Mouse (Mus musculus): ENCODE data around the gene Lrrc49. TPM values are rescaled to one million over a fixed set of nuclear protein-coding genes. Genes with fewer than 3 reads are reported as not detected.

Lrrc49 gene
- polyA plus RNA-seq, 1 experiment from 2014 or later = 0.79 TPM

- WGBS (ENCODE audit: insufficient replicate concordance) = 17% methylated on average over 2 of the region's 2 CpGs
- H3K27ac ChIP-seq (ENCODE audit: low read length) = no peak overlapping the region
- H3K4me2 ChIP-seq (ENCODE audit: low read depth, low read length) = no peak overlapping the region
- no peak for ATAC-seq (ENCODE audit: low read depth)
- no peaks in the 10 kb centered on the region for H3K27me3 ChIP-seq (ENCODE audit: control insufficient read depth, insufficient read depth, low read depth, low read length)
- no peak overlapping the region for H3K4me3 ChIP-seq (ENCODE audit: low read depth, low read length)
- H3K9me3 ChIP-seq (replicated peaks; ENCODE audit: control insufficient read depth, low read length) = no peaks in the 10 kb centered on the region
- H3K9ac ChIP-seq (ENCODE audit: low read depth, low read length) = no peak overlapping the region
- no peaks in the 10 kb centered on the region for H3K4me1 ChIP-seq (ENCODE audit: control insufficient read depth, low read depth, low read length)
- H3K36me3 ChIP-seq (ENCODE audit: control insufficient read depth, insufficient read depth) = no peaks in the 10 kb centered on the region
Measured at GRCm38 (mm10) chr9:60599489-60599888, 88.5 kb downstream of the Lrrc49 start.

- Histone ChIP-seq H3K27ac (ENCODE audit: low read length) (no peak overlapping the region), H3K4me2 (ENCODE audit: low read depth, low read length) (no peak overlapping the region)
- 48% methylated on average over 7 of the region's 7 CpGs for WGBS (ENCODE audit: insufficient replicate concordance)
Measured at GRCm38 (mm10) chr9:60595406-60595805, 92.6 kb downstream of the Lrrc49 start.

GRCm38 (mm10) chr9:60592974-60593373, 95.0 kb downstream of the Lrrc49 start:
- WGBS (ENCODE audit: insufficient replicate concordance) = 64% methylated on average over 6 of the region's 6 CpGs
- Histone ChIP-seq H3K9ac (ENCODE audit: low read depth, low read length) (no peak overlapping the region), H3K4me3 (ENCODE audit: low read depth, low read length) (no peak overlapping the region), H3K4me2 (ENCODE audit: low read depth, low read length) (no peak overlapping the region), H3K9me3 (replicated peaks; ENCODE audit: control insufficient read depth, low read length) (no peaks in the 10 kb centered on the region), H3K27ac (ENCODE audit: low read length) (no peak overlapping the region), H3K36me3 (ENCODE audit: control insufficient read depth, insufficient read depth) (no peaks in the 10 kb centered on the region), H3K4me1 (ENCODE audit: control insufficient read depth, low read depth, low read length) (no peaks in the 10 kb centered on the region), H3K27me3 (ENCODE audit: control insufficient read depth, insufficient read depth, low read depth, low read length) (no peaks in the 10 kb centered on the region)
- ATAC-seq (ENCODE audit: low read depth) = no peak

More at GRCm38 (mm10) chr9:60595406-60595805, 92.6 kb downstream of the Lrrc49 start:
- H3K9me3 ChIP-seq (replicated peaks; ENCODE audit: control insufficient read depth, low read length) = no peaks in the 10 kb centered on the region
- H3K36me3 ChIP-seq (ENCODE audit: control insufficient read depth, insufficient read depth) = no peaks in the 10 kb centered on the region
- no peak for ATAC-seq (ENCODE audit: low read depth)
- no peak overlapping the region for H3K4me3 ChIP-seq (ENCODE audit: low read depth, low read length)
- H3K4me1 ChIP-seq (ENCODE audit: control insufficient read depth, low read depth, low read length) = no peaks in the 10 kb centered on the region
- H3K27me3 ChIP-seq (ENCODE audit: control insufficient read depth, insufficient read depth, low read depth, low read length) = no peaks in the 10 kb centered on the region
- no peak overlapping the region for H3K9ac ChIP-seq (ENCODE audit: low read depth, low read length)

- no peak overlapping the region for H3K27ac ChIP-seq (ENCODE audit: low read length)
- ATAC-seq (ENCODE audit: low read depth) = no peak
Measured at GRCm38 (mm10) chr9:60592363-60592762, 95.6 kb downstream of the Lrrc49 start.

GRCm38 (mm10) chr9:60590871-60591624, 96.9 kb downstream of the Lrrc49 start:
- no peak overlapping the region for H3K4me3 ChIP-seq (ENCODE audit: low read depth, low read length)
- H3K4me1 ChIP-seq (ENCODE audit: control insufficient read depth, low read depth, low read length) = no peaks in the 10 kb centered on the region
- H3K27ac ChIP-seq (ENCODE audit: low read length) = no peak overlapping the region
- no peaks in the 10 kb centered on the region for H3K27me3 ChIP-seq (ENCODE audit: control insufficient read depth, insufficient read depth, low read depth, low read length)
- no peak for ATAC-seq (ENCODE audit: low read depth)
- H3K36me3 ChIP-seq (ENCODE audit: control insufficient read depth, insufficient read depth) = no peaks in the 10 kb centered on the region
- no peaks in the 10 kb centered on the region for H3K9me3 ChIP-seq (replicated peaks; ENCODE audit: control insufficient read depth, low read length)
- H3K4me2 ChIP-seq (ENCODE audit: low read depth, low read length) = no peak overlapping the region
- WGBS (ENCODE audit: insufficient replicate concordance) = 69% methylated on average over 8 of the region's 8 CpGs
- H3K9ac ChIP-seq (ENCODE audit: low read depth, low read length) = no peak overlapping the region

More at GRCm38 (mm10) chr9:60592363-60592762, 95.6 kb downstream of the Lrrc49 start:
- Histone ChIP-seq H3K9ac (ENCODE audit: low read depth, low read length) (no peak overlapping the region), H3K4me3 (ENCODE audit: low read depth, low read length) (no peak overlapping the region), H3K27me3 (ENCODE audit: control insufficient read depth, insufficient read depth, low read depth, low read length) (no peaks in the 10 kb centered on the region), H3K4me1 (ENCODE audit: control insufficient read depth, low read depth, low read length) (no peaks in the 10 kb centered on the region), H3K4me2 (ENCODE audit: low read depth, low read length) (no peak overlapping the region), H3K36me3 (ENCODE audit: control insufficient read depth, insufficient read depth) (no peaks in the 10 kb centered on the region), H3K9me3 (replicated peaks; ENCODE audit: control insufficient read depth, low read length) (no peaks in the 10 kb centered on the region)
- WGBS (ENCODE audit: insufficient replicate concordance) = 76% methylated on average over 5 of the region's 5 CpGs

GRCm38 (mm10) chr9:60588914-60589313, 99.0 kb downstream of the Lrrc49 start:
- Histone ChIP-seq H3K27ac (ENCODE audit: low read length) (no peak overlapping the region), H3K4me3 (ENCODE audit: low read depth, low read length) (no peak overlapping the region), H3K27me3 (ENCODE audit: control insufficient read depth, insufficient read depth, low read depth, low read length) (no peaks in the 10 kb centered on the region), H3K9ac (ENCODE audit: low read depth, low read length) (no peak overlapping the region), H3K9me3 (replicated peaks; ENCODE audit: control insufficient read depth, low read length) (no peaks in the 10 kb centered on the region), H3K4me2 (ENCODE audit: low read depth, low read length) (no peak overlapping the region), H3K4me1 (ENCODE audit: control insufficient read depth, low read depth, low read length) (no peaks in the 10 kb centered on the region), H3K36me3 (ENCODE audit: control insufficient read depth, insufficient read depth) (no peaks in the 10 kb centered on the region)
- WGBS (ENCODE audit: insufficient replicate concordance) = 66% methylated on average over 10 of the region's 10 CpGs
- no peak for ATAC-seq (ENCODE audit: low read depth)

- no peaks in the 10 kb centered on the region for H3K36me3 ChIP-seq (ENCODE audit: control insufficient read depth, insufficient read depth)
- H3K27me3 ChIP-seq (ENCODE audit: control insufficient read depth, insufficient read depth, low read depth, low read length) = no peaks in the 10 kb centered on the region
- no peak overlapping the region for H3K4me2 ChIP-seq (ENCODE audit: low read depth, low read length)
- no peak for ATAC-seq (ENCODE audit: low read depth)
- H3K9ac ChIP-seq (ENCODE audit: low read depth, low read length) = no peak overlapping the region
- no peaks in the 10 kb centered on the region for H3K9me3 ChIP-seq (replicated peaks; ENCODE audit: control insufficient read depth, low read length)
- no peak overlapping the region for H3K27ac ChIP-seq (ENCODE audit: low read length)
- H3K4me3 ChIP-seq (ENCODE audit: low read depth, low read length) = no peak overlapping the region
- WGBS (ENCODE audit: insufficient replicate concordance) = 56% methylated on average over 3 of the region's 3 CpGs
- no peaks in the 10 kb centered on the region for H3K4me1 ChIP-seq (ENCODE audit: control insufficient read depth, low read depth, low read length)
Measured at GRCm38 (mm10) chr9:60586920-60587319, 101.0 kb downstream of the Lrrc49 start.

- Histone ChIP-seq H3K4me3 (ENCODE audit: low read depth, low read length) (no peak overlapping the region), H3K27ac (ENCODE audit: low read length) (no peak overlapping the region), H3K4me2 (ENCODE audit: low read depth, low read length) (no peak overlapping the region), H3K27me3 (ENCODE audit: control insufficient read depth, insufficient read depth, low read depth, low read length) (no peaks in the 10 kb centered on the region), H3K9ac (ENCODE audit: low read depth, low read length) (no peak overlapping the region), H3K4me1 (ENCODE audit: control insufficient read depth, low read depth, low read length) (no peaks in the 10 kb centered on the region), H3K36me3 (ENCODE audit: control insufficient read depth, insufficient read depth) (no peaks in the 10 kb centered on the region), H3K9me3 (replicated peaks; ENCODE audit: control insufficient read depth, low read length) (no peaks in the 10 kb centered on the region)
- no peak for ATAC-seq (ENCODE audit: low read depth)
- 66% methylated on average over 5 of the region's 5 CpGs for WGBS (ENCODE audit: insufficient replicate concordance)
Measured at GRCm38 (mm10) chr9:60585206-60585605, 102.8 kb downstream of the Lrrc49 start.

- WGBS (ENCODE audit: insufficient replicate concordance) = 70% methylated on average over 7 of the region's 7 CpGs
- no peaks in the 10 kb centered on the region for H3K9me3 ChIP-seq (replicated peaks; ENCODE audit: control insufficient read depth, low read length)
- no peak overlapping the region for H3K27ac ChIP-seq (ENCODE audit: low read length)
- H3K36me3 ChIP-seq (ENCODE audit: control insufficient read depth, insufficient read depth) = no peaks in the 10 kb centered on the region
- no peaks in the 10 kb centered on the region for H3K27me3 ChIP-seq (ENCODE audit: control insufficient read depth, insufficient read depth, low read depth, low read length)
- no peak overlapping the region for H3K4me3 ChIP-seq (ENCODE audit: low read depth, low read length)
- H3K9ac ChIP-seq (ENCODE audit: low read depth, low read length) = no peak overlapping the region
- H3K4me2 ChIP-seq (ENCODE audit: low read depth, low read length) = no peak overlapping the region
- no peaks in the 10 kb centered on the region for H3K4me1 ChIP-seq (ENCODE audit: control insufficient read depth, low read depth, low read length)
- no peak for ATAC-seq (ENCODE audit: low read depth)
Measured at GRCm38 (mm10) chr9:60582553-60582952, 105.4 kb downstream of the Lrrc49 start.

All from liver, embryonic 16.5 days (tissue).